Mouse (Mus musculus) CD4-positive, CD25-positive, alpha-beta regulatory T cell, adult 4 months (primary cell): ENCODE results near the gene Slc8a2. TPM values are rescaled to one million over a fixed set of nuclear protein-coding genes. Genes with fewer than 3 reads are reported as not detected.

Source experiments
- ATAC-seq: one replicate; pipeline ENCODE4 v1.8.0; 2017
- polyA plus RNA-seq, 2 experiments: library from polyadenylated mRNA; unstranded; fragments of 100-300 nt; shearing (Covaris generic); gene quantifications; one replicate each; pipeline ENCODE4 v1.2.1; 2017

The Slc8a2 gene
- polyA plus RNA-seq, 2 experiments from 2014 or later: not detected

GRCm38 (mm10) chr7:16125829-16126228, 3.8 kb upstream of the Slc8a2 start:
- no peak for ATAC-seq

- ATAC-seq: no peak
Measured at GRCm38 (mm10) chr7:16128344-16128743, 1.3 kb upstream of the Slc8a2 start.

- ATAC-seq: no peak
Measured at GRCm38 (mm10) chr7:16128899-16129298, 727 bp upstream of the Slc8a2 start.

- ATAC-seq: no peak
Measured at GRCm38 (mm10) chr7:16129846-16130691, 443 bp downstream of the Slc8a2 start.

GRCm38 (mm10) chr7:16130956-16131634, 1.5 kb downstream of the Slc8a2 start:
- ATAC-seq: no peak

- no peak for ATAC-seq
Measured at GRCm38 (mm10) chr7:16132161-16132581, 2.5 kb downstream of the Slc8a2 start.

GRCm38 (mm10) chr7:16132926-16133325, 3.3 kb downstream of the Slc8a2 start:
- no peak for ATAC-seq

GRCm38 (mm10) chr7:16133691-16134090, 4.1 kb downstream of the Slc8a2 start:
- no peak for ATAC-seq

GRCm38 (mm10) chr7:16134951-16135392, 5.3 kb downstream of the Slc8a2 start:
- ATAC-seq: no peak

- no peak for ATAC-seq
Measured at GRCm38 (mm10) chr7:16146489-16147410, 17.1 kb downstream of the Slc8a2 start.

GRCm38 (mm10) chr7:16147643-16148042, 18.0 kb downstream of the Slc8a2 start:
- no peak for ATAC-seq

- ATAC-seq: no peak
Measured at GRCm38 (mm10) chr7:16149241-16149640, 19.6 kb downstream of the Slc8a2 start.

- ATAC-seq: no peak
Measured at GRCm38 (mm10) chr7:16150191-16151145, 20.8 kb downstream of the Slc8a2 start.

- peak; percentile 71 for ATAC-seq
Measured at GRCm38 (mm10) chr7:16153522-16153921, 23.9 kb downstream of the Slc8a2 start.

GRCm38 (mm10) chr7:16155132-16155872, 25.7 kb downstream of the Slc8a2 start:
- no peak for ATAC-seq

- no peak for ATAC-seq
Measured at GRCm38 (mm10) chr7:16156105-16156714, 26.6 kb downstream of the Slc8a2 start.

- ATAC-seq: no peak
Measured at GRCm38 (mm10) chr7:16158735-16159134, 29.1 kb downstream of the Slc8a2 start.

- ATAC-seq: no peak
Measured at GRCm38 (mm10) chr7:16160702-16161101, 31.1 kb downstream of the Slc8a2 start.

GRCm38 (mm10) chr7:16161302-16161701, 31.7 kb downstream of the Slc8a2 start:
- no peak for ATAC-seq

GRCm38 (mm10) chr7:16162036-16162435, 32.4 kb downstream of the Slc8a2 start:
- no peak for ATAC-seq
